Mouse (Mus musculus) activated CD4-positive, CD25-positive, alpha-beta regulatory T cell, adult 4 months (primary cell): ENCODE results near the gene Nfatc4. TPM values are rescaled to one million over a fixed set of nuclear protein-coding genes. Genes with fewer than 3 reads are reported as not detected.

Experiments
- ATAC-seq: one replicate; pipeline ENCODE4 v1.8.0; 2017
- polyA plus RNA-seq, 2 experiments: library from polyadenylated mRNA; unstranded; fragments of 100-300 nt; shearing (Covaris generic); gene quantifications; one replicate each; pipeline ENCODE4 v1.2.1; 2017

The Nfatc4 gene
- polyA plus RNA-seq: not detected

DNA sequence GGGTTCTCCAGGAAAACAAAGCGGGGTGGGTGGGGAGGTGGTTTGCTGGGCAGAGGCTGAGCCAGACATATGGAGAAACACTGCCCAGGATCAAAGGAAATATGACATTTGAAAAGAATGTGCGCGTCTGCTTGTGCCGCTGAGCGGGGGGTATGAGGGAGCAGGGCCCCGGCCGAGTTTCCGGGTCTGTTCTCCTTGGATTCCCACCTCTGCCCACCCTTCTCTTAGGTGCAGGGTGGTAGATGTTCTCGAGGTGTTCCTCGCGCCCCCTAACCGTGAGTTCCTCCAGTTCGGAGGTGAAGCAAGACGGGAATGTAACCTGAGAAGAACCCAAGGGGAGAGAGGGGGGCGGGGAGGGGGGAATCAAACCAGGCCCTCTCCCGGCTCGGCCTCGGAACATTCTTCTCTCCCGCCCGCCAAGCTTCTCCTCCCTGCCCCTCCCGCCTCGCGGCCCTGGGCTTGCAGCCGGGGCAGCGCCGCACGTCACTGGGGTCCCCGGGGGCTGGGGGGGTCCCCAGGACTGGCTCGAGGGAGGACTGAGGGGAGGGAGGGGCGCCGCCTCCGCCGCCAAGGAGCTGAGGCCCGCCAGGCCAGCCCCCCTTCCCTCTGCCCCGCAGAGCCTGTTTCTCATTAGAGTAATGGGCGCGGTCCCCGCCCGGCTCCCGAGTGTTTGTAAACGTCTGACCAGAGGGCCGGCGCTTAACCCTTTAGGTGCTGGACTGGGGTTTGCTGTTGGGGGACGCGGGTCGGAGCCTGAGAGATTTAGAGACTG, at the start of gene Nfatc4:
Gene Nfatc4 (plus strand): TSS at position 154 of the 772 bp plus-strand sequence.
- no peak for ATAC-seq

DNA sequence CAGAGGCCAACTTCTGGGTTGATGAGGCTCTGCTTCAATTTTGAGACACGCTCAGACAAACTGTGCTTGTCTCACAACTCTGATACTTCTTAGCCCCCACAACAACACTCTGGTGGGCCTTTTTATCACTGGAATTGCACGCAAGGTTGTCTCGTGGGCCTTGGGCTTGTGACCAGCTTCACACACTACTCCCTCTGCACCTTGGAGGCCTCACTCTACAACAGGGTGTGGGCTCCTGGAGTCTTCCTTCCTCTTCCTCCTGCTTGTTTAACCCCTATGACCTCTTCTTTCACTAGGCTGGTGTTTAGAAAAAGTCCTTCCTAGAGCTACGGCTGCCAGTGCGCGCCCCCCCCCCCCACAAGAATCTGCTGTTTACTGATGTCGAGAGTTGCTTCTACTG, 46.2 kb upstream of the Nfatc4 start:
- ATAC-seq: no peak

DNA sequence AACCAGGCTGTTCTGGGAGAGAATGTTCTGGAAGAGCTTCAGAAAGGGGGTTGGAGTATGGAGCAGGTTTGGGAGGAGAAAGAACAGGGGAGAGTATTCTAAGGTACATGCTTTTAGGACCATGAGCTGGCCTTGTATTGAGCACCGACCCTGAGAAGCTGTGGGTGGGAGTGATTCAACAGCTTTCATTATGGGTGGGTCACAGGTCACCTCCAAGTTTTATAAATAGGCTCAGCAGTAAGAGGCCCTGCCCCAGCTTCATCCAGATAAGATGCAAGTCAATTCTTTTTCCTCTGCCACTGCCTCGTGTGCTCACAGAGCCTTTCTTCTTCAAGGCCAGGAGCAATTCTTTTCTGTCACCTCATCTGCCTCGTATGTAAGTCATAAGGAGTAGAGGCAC, 45.8 kb upstream of the Nfatc4 start:
- no peak for ATAC-seq

GRCm38 (mm10) chr14:55777806-55778205, 45.1 kb upstream of the Nfatc4 start:
- ATAC-seq: no peak

GRCm38 (mm10) chr14:55778686-55779085, 44.3 kb upstream of the Nfatc4 start:
- no peak for ATAC-seq

- no peak for ATAC-seq
Observed at GRCm38 (mm10) chr14:55779656-55780055, 43.3 kb upstream of the Nfatc4 start.

- ATAC-seq: no peak
Observed at GRCm38 (mm10) chr14:55780736-55781135, 42.2 kb upstream of the Nfatc4 start.

DNA sequence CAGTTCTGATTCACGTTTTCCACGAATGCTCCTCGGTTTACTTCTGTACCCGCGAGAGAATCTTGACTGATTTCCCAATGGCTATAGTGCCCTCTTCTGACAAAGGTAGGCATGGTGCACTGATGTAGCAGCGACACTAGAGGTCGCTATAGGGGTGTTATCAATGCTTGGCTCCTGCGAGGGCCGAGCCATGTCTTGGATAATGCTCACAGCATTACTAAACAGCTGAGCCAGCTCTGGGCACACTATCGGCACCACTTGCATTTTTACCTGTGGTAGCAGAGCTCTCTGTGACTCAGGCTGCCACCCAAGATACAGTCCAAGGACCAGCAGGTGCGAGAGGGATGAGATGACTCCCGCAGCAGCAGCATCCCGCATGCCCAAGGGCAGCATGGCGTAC, 41.6 kb upstream of the Nfatc4 start:
- peak; percentile 52 for ATAC-seq

DNA sequence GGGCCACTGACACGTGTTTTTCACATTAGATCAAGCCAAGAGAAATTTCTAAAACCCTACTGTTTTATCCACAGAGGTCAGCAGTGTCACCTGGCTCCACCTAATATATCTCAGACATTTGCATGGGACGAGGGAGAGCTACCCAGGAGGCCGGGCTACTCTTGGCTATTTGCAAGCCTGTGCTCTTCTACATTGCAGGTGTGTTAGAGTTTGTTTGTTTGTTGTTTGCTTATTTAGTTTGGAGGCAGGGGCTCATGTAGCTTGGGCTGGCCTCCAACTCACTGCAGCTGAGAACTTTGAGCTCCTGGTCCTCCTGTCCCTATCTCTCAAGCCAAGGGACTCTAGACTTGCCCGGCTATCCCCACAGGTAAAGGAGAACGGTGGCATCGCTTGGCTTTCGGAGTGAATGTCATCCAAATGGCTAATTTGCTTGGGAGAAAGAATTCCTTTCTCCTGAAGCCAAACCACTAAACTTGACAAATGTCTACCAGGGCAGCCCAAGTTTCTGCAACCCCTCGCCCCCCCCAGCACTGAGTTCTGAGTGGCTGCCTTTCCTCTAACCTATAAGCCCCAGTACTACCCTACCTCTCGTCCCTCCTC, 40.5 kb upstream of the Nfatc4 start:
- ATAC-seq: no peak

DNA sequence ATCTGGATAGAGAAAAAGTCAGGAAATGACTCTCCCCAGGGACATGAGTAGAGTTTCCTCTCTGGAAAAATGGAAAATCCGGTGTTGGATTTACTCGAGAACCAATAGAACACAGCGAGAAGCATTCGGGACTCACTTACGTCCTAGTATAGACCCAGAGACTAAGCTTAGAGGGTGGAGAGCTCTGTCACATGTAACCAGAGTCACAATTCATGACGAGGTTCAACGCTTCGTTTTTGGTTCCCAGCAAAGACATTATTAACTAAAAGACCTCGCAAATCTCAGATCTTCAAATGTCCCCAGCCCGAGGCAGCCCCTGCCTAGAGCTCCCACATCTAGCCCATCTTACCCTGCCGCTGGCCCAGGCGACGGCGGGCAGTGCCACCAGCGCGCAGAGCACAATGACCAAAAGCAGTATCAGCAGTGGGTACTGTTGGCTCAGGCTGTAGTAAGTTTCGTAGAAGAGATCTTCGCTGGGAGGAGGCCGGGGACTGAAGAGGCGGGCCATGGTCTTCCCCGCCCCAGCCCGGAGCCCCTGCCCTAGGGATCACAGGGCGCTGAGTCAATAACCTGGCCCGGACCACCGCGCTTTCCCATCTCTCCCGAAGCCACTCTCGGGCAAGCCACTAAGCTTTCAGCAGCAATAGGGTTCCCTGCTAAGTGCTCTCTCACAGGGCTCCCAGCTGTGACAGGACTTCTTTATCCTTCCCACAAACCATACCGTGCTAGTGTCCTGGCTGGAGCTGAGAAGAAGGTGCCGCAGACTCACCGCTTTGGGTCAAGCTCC, 39.6 kb upstream of the Nfatc4 start:
- no peak for ATAC-seq

DNA sequence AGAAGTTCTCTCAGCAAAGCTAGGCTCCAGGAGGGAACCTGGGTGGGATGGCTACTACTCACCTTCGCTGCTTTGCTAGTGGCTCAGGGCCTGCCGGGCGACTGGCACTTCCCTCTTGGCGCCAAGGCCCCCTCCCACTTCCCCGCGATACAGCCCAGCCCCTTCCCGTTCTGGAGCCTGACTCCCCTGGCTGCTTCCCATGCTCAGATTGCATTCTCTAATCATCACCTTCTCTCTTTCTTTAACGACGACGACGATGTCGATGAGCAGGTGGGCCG, 39.0 kb upstream of the Nfatc4 start, which contains the start of gene Adcy4:
Gene Adcy4 (minus strand): TSS at position 138 of the 278 bp plus-strand sequence.
- no peak for ATAC-seq

DNA sequence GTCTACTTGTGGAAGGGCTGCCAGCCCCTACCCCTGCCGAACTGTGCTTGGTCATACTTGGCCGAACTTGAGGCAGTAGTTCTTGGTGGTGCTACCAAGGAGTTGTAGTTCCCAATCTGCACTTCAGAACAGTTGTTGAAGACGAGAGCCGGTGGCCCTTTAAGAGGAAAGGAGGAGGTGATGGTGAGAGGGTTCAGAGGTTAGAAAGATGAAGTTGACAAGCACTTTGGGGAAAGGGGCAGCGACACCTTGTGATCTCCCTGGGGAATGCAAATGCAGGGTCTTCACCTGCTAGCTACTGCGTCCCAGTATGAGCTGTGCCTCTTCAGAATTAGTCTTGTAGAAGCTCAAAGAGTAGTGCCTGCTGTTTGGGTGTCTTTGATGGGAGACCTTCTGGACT, 37.7 kb upstream of the Nfatc4 start:
- ATAC-seq: no peak

- no peak for ATAC-seq
Observed at GRCm38 (mm10) chr14:55787731-55788130, 35.2 kb upstream of the Nfatc4 start.

GRCm38 (mm10) chr14:55788256-55789050, 34.5 kb upstream of the Nfatc4 start, which contains the start of gene Ripk3:
TSS of gene Ripk3 (minus strand) at chr14:55788865.
- peak; percentile 95 for ATAC-seq

- no peak for ATAC-seq
Observed at GRCm38 (mm10) chr14:55793461-55793860, 29.5 kb upstream of the Nfatc4 start.

DNA sequence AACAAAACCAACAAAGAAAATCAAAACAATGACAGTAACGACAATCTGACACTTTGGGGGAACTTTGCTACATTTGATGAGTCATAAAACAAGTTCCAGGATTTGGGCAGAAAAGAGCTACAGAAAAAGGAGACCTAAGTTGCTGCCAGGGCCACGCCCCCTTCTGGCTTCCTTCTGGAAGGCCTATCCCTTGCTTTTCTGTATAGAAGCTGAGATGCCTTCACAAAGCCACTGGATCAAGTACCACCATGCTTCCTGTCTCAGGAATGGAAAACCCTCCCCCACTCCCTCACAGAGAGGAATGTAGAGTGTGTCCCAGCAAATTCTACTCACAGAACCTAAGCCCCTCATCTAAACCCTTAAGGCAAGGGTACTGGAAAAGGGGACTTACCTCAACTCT, 29.0 kb upstream of the Nfatc4 start:
- ATAC-seq: no peak

DNA sequence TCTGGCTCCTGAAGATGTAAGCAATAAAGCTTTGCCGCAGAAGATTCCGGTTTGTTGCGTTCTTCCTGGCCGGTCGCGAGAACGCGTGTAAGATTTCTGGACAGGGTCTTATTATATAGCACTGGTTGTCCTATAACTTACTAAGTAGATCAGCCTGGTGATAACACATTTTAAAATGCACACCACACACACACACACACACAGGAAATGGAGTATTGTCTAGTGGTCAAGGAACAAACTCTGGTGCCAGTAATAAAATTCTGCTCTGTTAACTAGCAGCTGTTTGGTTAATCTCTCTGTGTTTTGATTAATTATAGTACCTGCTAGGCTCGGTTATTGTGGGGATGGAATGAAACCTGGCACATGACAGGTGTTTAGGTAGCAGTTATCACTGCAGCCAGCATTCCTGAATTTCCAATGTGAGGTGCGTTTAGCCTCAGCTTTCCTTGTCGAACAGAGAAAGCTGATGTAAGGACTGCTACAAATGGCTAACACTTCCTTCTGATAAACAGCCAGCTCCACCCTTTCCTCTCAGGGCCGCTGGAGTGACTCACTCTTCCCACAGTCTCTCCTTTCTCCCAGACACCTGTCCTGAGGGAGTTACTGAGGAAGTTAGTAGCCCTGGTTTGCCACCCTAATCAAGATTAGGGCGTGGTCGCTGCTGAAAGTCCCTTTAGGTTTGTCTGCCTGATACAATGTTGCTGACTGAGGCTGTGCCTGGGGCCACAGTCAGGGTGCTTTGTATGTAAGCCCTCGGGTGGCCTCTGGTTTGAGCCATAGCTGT, 27.4 kb upstream of the Nfatc4 start:
- no peak for ATAC-seq

DNA sequence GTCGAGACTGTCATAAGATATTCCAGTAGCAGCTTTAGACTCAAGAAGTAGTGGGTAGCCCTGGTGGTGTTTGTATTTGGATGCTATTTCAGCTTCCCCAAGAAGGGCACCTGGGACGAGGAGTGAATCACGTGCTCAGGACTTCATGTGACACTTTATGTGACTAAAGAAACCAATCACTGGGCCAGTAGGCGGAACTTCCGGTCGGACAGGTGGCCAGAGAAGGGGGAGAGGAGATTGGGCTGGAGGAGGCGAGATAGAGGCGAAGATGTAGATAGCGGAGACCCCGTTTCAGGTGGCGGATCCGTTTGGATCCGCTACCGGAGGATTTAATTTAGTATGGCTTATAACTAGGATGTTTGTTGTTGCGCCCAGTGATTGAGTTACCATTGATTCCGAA, 8.1 kb upstream of the Nfatc4 start:
- ATAC-seq: no peak

GRCm38 (mm10) chr14:55815310-55815751, 7.6 kb upstream of the Nfatc4 start:
- no peak for ATAC-seq

GRCm38 (mm10) chr14:55819845-55820405, 3.0 kb upstream of the Nfatc4 start:
- ATAC-seq: no peak

DNA sequence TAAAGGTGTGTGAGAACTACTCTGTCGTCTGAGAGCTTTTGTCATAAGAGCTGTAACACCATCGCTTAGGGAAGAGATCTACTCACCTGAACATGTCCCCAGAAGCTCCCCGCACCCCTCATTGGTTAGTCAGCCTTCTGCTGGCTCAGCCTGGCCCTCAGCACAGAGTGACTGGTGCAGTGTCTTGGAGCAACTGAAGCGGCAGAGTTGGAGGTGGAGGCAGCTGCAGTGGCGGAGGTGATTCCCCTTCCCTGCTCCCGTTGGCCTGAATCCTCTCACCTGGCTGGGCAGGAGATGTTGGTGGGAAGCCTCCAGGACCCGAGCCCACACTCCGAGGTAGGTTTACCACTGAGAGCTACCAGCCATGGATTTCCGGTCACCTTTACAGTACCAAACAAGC, 2.4 kb upstream of the Nfatc4 start:
- ATAC-seq: no peak
